Mouse (Mus musculus) testis, adult 10 weeks (tissue): Measurements from ENCODE around the gene Trim80. TPM values are rescaled to one million over a fixed set of nuclear protein-coding genes. Genes with fewer than 3 reads are reported as not detected.

Experiments
- polyA plus RNA-seq: library from polyadenylated mRNA; stranded (reverse); fragments of 350-450 nt; fragmentation: Illumina TruSeq; extraction: RNeasy Lipid Tissue Mini Kit (QIAGEN cat#74804); gene quantifications from one replicate; pipeline ENCODE4 v1.2.3, GENCODE M21; 2014; ENCODE audit warnings: low read depth, low replicate concordance

Trim80 gene
- polyA plus RNA-seq = 17.4 TPM

DNA sequence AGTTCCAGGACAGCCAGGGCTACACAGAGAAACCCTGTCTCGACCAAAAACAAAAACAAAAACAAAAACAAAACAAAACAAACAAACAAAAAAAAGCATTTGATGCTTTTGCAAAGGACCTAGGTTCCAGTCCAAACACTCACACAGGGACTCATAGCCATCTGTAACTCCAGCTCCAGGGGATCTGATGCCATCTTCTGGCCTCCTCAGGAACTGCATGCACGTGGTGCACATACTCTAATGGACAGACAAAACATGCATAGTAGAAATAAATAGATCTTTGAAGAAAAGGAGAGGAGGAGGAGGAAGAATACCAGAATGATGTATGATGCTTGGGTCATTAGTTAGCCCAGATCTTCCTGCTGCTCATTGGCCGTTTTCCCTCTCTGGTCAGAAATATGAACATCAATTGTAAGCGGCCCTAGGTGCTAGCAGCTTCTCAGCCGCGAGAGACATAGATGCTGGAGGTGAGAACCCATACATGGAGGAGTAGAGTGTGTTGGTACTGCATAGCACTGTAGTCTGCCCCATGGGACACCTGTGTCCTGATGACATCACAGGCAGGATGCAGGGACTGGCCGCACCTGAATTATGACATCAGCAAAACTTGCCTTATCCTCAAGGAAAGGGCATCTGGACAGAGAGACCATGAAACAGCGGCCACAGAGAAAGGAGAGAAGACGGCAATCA, at the start of gene Trim80:
Gene Trim80, plus strand, starts transcription at position 640 of the 690 bp plus-strand sequence.

DNA sequence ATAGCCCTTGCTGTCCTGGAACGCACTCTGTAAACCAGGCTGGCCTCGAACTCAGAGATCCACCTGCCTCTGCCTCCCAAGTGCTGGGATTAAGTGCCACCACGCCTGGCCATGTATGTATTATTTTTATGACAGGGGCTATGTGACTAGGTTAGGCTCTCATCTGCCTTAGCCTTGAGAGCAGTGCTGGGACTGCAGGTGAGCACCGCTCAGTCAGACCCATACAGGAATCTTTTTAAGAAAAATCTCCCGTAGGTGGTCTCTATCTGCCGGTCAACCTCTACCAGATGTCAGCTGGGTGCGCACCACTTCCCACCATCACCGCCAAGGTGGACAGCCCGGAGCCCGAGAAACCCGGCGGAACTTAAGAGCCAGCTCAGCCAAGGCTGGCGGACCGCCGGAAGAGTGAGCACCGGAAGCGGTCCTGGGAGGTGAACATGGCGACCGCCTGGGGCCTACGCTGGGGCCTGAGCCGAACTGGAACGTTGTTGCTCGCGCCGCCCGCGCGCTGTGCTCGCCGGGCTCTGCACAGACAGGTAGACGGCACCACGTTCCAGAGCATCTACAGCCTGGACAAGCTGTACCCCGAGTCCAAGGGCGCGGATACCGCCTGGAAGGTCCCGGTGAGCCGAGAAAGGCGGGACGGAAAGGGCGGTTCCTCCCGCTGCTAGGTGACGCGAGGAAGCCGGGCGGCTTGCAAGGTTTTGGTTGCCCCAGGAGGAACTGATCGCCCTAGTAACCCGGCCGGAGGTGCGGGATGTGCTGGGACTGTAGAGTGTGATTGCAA, 36.8 kb upstream of the Trim80 start, which contains the start of gene Mrpl58:
Gene Mrpl58, plus strand, starts transcription at position 415 of the 787 bp plus-strand sequence.

GRCm38 (mm10) chr11:115419531-115420237, 20.7 kb upstream of the Trim80 start, which contains the start of the genes Atp5h and Kctd2:
Atp5h (minus strand) TSS chr11:115419962.
Kctd2 (plus strand) TSS chr11:115420128.

GRCm38 (mm10) chr11:115462243-115462891, 22.0 kb downstream of the Trim80 start, which contains the start of gene Slc16a5:
Slc16a5 (plus strand) TSS chr11:115462474.

DNA sequence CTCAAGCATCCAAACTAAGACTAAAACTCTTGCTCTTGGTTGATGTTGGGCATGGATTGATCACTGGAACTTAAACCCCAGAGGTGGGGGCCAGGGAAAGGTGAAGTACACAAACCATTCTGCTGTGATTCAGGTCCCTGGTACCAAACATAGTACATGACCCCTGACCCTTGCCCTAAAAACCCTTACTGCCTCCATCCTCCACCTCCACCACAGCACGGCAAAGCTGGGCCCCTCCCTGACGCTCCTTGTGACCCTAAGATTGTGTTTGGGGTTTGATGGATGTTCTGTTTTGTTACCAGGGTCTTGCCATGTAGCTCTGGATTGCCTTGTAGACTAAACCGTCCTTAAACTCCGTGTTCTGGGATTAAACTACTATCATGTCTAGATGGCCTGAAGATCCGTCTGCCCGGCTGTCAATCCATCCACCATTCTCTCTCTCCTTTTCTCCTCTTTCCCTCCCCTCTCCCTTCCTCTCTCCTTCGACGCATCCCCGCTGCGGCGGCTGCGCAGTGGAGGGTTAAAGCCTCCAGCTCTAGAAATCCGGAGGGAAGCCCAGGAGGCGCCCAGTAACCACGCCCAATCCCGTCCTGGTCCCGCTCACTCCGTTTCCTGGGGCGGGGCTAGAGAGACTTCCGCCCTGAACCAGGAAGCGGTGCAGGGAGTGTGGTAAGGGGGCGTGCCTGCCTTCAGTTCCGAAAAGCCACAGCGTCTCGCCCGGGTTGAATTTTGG, 34.8 kb downstream of the Trim80 start, which contains the start of gene Armc7:
Gene Armc7, plus strand, starts transcription at position 643 of the 733 bp plus-strand sequence.

DNA sequence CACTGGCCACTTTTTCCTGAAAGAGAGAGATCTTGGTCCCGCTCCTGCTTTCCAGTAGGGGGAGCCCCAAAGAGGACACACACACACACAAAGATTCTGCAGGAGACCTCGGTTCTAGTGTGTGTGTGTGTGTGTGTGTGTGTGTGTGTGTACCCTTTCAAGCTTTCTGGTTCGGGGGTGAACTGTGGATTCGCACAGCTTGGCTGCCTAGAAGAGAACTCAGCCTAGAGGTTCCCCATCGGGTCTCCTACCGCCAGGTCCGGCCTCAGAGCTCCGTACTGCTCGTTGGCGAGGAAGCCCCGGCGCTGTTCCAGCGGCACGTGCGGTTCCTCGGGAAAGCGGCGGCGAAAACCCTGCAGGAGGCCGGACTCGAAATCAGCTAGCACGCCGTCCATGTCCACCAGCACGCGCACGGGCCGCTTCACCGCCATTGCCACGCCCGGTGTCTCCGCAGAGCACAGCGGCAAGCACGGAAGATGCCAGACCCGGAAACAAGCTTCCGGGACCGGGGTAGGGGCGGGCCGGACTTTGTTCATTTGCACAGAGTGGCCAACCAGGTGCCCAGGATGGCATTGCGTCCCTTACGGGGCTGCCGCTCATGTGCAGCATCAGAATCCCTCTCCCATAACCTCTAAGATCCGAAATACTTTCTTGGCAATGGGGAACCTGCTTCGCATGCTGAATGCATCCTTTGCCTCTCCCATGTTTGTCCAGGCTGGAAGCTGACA, 51.2 kb downstream of the Trim80 start, which contains the start of gene Nt5c:
Gene Nt5c, minus strand, starts transcription at position 507 of the 728 bp plus-strand sequence.

Other genes starting within 250 kb of the Trim80 start
- gene Grin2c, start 173.3 kb upstream of the Trim80 start, polyA plus RNA-seq = 0.04 TPM
- 5.7 TPM for gene Fdxr, start 163.5 kb upstream of the Trim80 start, polyA plus RNA-seq
- gene Fads6, start 142.9 kb upstream of the Trim80 start, polyA plus RNA-seq = 3.2 TPM
- gene Otop2, start 133.4 kb upstream of the Trim80 start, polyA plus RNA-seq = 0.53 TPM
- gene Ush1g, start 118.5 kb upstream of the Trim80 start, polyA plus RNA-seq = 0.28 TPM
- not detected for gene Otop3, start 105.8 kb upstream of the Trim80 start, polyA plus RNA-seq
- not detected for gene Hid1, start 72.8 kb upstream of the Trim80 start, polyA plus RNA-seq
- 0.29 TPM for gene Cdr2l, start 58.6 kb upstream of the Trim80 start, polyA plus RNA-seq
- 6.3 TPM for gene Mrpl58, start 36.8 kb upstream of the Trim80 start, polyA plus RNA-seq
- gene Atp5h, start 20.6 kb upstream of the Trim80 start, polyA plus RNA-seq = 319 TPM
- gene Kctd2, start 20.4 kb upstream of the Trim80 start, polyA plus RNA-seq = 9.7 TPM
- gene Slc16a5, start 21.9 kb downstream of the Trim80 start, polyA plus RNA-seq = 0.52 TPM
- 0.41 TPM for gene Armc7, start 35.1 kb downstream of the Trim80 start, polyA plus RNA-seq
- gene Nt5c, start 51.3 kb downstream of the Trim80 start, polyA plus RNA-seq = 2.5 TPM
- gene Jpt1, start 73.8 kb downstream of the Trim80 start, polyA plus RNA-seq = 114 TPM
- 627 TPM for gene Sumo2, start 95.7 kb downstream of the Trim80 start, polyA plus RNA-seq
- gene Nup85, start 123.9 kb downstream of the Trim80 start, polyA plus RNA-seq = 39.0 TPM
- 2.1 TPM for gene Mrps7, start 163.4 kb downstream of the Trim80 start, polyA plus RNA-seq
- 4.0 TPM for gene Gga3, start 163.5 kb downstream of the Trim80 start, polyA plus RNA-seq
- 80.0 TPM for gene Mif4gd, start 172.4 kb downstream of the Trim80 start, polyA plus RNA-seq
- gene Slc25a19, start 187.8 kb downstream of the Trim80 start, polyA plus RNA-seq = 1.8 TPM